Mouse (Mus musculus) CH12.LX (cell line): Measurements from ENCODE around the gene Nup62. TPM values are rescaled to one million over a fixed set of nuclear protein-coding genes. Genes with fewer than 3 reads are reported as not detected.

Experiments
- DNase-seq: peaks from one replicate; pipeline ENCODE4 v3.0.0-alpha.2; 2013; ENCODE audit errors: extremely low read depth
- H3K27ac ChIP-seq: 2 replicates; pipeline ENCODE4 v1.5.1; 2012; ENCODE audit warnings: low read depth, mild to moderate bottlenecking, control low read depth, moderate library complexity; ENCODE audit not compliant: insufficient read depth
- H3K27me3 ChIP-seq: replicated peaks from 2 replicates; pipeline ENCODE3; 2012; ENCODE audit warnings: inconsistent platforms
- H3K36me3 ChIP-seq, 2 experiments: replicated peaks in 1 of 2; 2 replicates each; pipeline versions ENCODE3 to v1.6.1; 2012; ENCODE audit warnings: inconsistent platforms in 1 of 2, low read length in 1 of 2, mild to moderate bottlenecking in 1 of 2, mixed read lengths in 1 of 2, moderate library complexity in 1 of 2; ENCODE audit not compliant: control insufficient read depth in 1 of 2, insufficient read depth in 1 of 2
- H3K4me1 ChIP-seq, 2 experiments: 2 replicates each; pipeline ENCODE4 v1.6.1; 2012; ENCODE audit warnings: inconsistent platforms in 1 of 2, moderate library complexity in 1 of 2; ENCODE audit not compliant: insufficient read depth in 2 of 2, control insufficient read depth in 1 of 2
- H3K4me2 ChIP-seq: 2 replicates; pipeline ENCODE4 v1.6.1; 2012; ENCODE audit warnings: low read depth, mild to moderate bottlenecking, control low read depth; ENCODE audit not compliant: poor library complexity, insufficient read depth, severe bottlenecking
- H3K4me3 ChIP-seq, 3 experiments: fragments of 150-350 bp in 1 of 3; sonication (generic) in 1 of 3; replicated peaks in 1 of 3; 2 replicates each; pipeline versions ENCODE3 to v1.5.1; 2011 to 2012; ENCODE audit warnings: low read depth in 2 of 3, low read length in 2 of 3, mild to moderate bottlenecking in 2 of 3, moderate library complexity in 2 of 3, control low read depth in 1 of 3, improper control_type of control experiment in 1 of 3, inconsistent platforms in 1 of 3, mixed read lengths in 1 of 3; ENCODE audit not compliant: poor library complexity in 1 of 3
- H3K79me2 ChIP-seq: replicated peaks from 2 replicates; pipeline ENCODE4 v1.6.1; 2012; ENCODE audit warnings: mild to moderate bottlenecking, moderate library complexity; ENCODE audit not compliant: control insufficient read depth, poor library complexity, insufficient read depth, severe bottlenecking; ENCODE audit errors: extremely low read depth
- H3K9ac ChIP-seq: 2 replicates; pipeline ENCODE4 v1.6.1; 2012; ENCODE audit warnings: low read depth, mild to moderate bottlenecking, control low read depth, moderate library complexity; ENCODE audit not compliant: insufficient read depth
- H3K9me3 ChIP-seq: replicated peaks from 2 replicates; pipeline ENCODE3; 2012; ENCODE audit warnings: low read length, inconsistent platforms, mixed read lengths
- BHLHE40 ChIP-seq: IDR thresholded peaks from 2 replicates; pipeline ENCODE4 v1.6.1; 2011; ENCODE audit warnings: mild to moderate bottlenecking, low read depth, low read length, improper control_type of control experiment
- CTCF ChIP-seq, 2 experiments: IDR thresholded peaks in 1 of 2; conservative IDR thresholded peaks in 1 of 2; 2 replicates each; pipeline ENCODE4 v1.5.1; 2011 to 2012; ENCODE audit warnings: low read depth in 2 of 2, low read length in 2 of 2, improper control_type of control experiment in 1 of 2, inconsistent platforms in 1 of 2, mild to moderate bottlenecking in 1 of 2, moderate library complexity in 1 of 2
- E2F4 ChIP-seq: IDR thresholded peaks from 2 replicates; pipeline ENCODE4 v1.6.1; 2011; ENCODE audit warnings: low read depth, low read length, improper control_type of control experiment; ENCODE audit not compliant: insufficient replicate concordance
- ELF1 ChIP-seq: IDR thresholded peaks from 2 replicates; pipeline ENCODE4 v1.6.1; 2014; ENCODE audit warnings: low read depth, mild to moderate bottlenecking, inconsistent platforms, low read length, improper control_type of control experiment
- ETS1 ChIP-seq: conservative IDR thresholded peaks from 2 replicates; pipeline ENCODE4 v1.6.1; 2012; ENCODE audit warnings: low read depth, mild to moderate bottlenecking, inconsistent platforms, low read length, improper control_type of control experiment, moderate library complexity
- GABPA ChIP-seq: IDR thresholded peaks from 2 replicates; pipeline ENCODE4 v1.6.1; 2012; ENCODE audit warnings: low read depth, low read length, improper control_type of control experiment, inconsistent platforms; ENCODE audit not compliant: insufficient replicate concordance
- HCFC1 ChIP-seq: IDR thresholded peaks from 2 replicates; pipeline ENCODE4 v1.6.1; 2012; ENCODE audit warnings: low read depth, mild to moderate bottlenecking, inconsistent platforms, low read length, improper control_type of control experiment
- IRF4 ChIP-seq: IDR thresholded peaks from 2 replicates; pipeline ENCODE4 v1.6.1; 2014; ENCODE audit warnings: low read depth, mild to moderate bottlenecking, inconsistent platforms, low read length, improper control_type of control experiment
- JUN ChIP-seq: IDR thresholded peaks from 2 replicates; pipeline ENCODE4 v1.6.1; 2011; ENCODE audit warnings: low read depth, mild to moderate bottlenecking, low read length, improper control_type of control experiment, moderate library complexity; ENCODE audit not compliant: insufficient read depth
- MAX ChIP-seq: IDR thresholded peaks from 2 replicates; pipeline ENCODE4 v1.6.1; 2011; ENCODE audit warnings: low read length, improper control_type of control experiment
- MAZ ChIP-seq: IDR thresholded peaks from 2 replicates; pipeline ENCODE4 v1.6.1; 2012; ENCODE audit warnings: low read depth, mild to moderate bottlenecking, inconsistent platforms, low read length, improper control_type of control experiment, moderate library complexity
- MYC ChIP-seq: IDR thresholded peaks from 2 replicates; pipeline ENCODE4 v1.6.1; 2011; ENCODE audit warnings: low read depth, mild to moderate bottlenecking, improper control_type of control experiment, low read length
- RAD21 ChIP-seq: IDR thresholded peaks from 2 replicates; pipeline ENCODE4 v1.6.1; 2011; ENCODE audit warnings: low read depth, mild to moderate bottlenecking, low read length, improper control_type of control experiment, moderate library complexity
- SMC3 ChIP-seq: IDR thresholded peaks from 2 replicates; pipeline ENCODE4 v1.6.1; 2011; ENCODE audit warnings: low read depth, low read length, improper control_type of control experiment
- TCF12 ChIP-seq: IDR thresholded peaks from 2 replicates; pipeline ENCODE4 v1.6.1; 2014; ENCODE audit warnings: low read depth, mild to moderate bottlenecking, inconsistent platforms, low read length, improper control_type of control experiment
- ZMIZ1 ChIP-seq: IDR thresholded peaks from 2 replicates; pipeline ENCODE4 v1.6.1; 2012; ENCODE audit warnings: low read depth, mild to moderate bottlenecking, inconsistent platforms, low read length, improper control_type of control experiment
- dilution Hi-C: fragments of 300-500 bp; cut with MboI; formaldehyde crosslinking; loops from 2 replicates; pipeline ENCODE4 v1.14.3; 2020; ENCODE audit warnings: low sequenced_read_pairs; ENCODE audit not compliant: extremely low pct_unique_long_range_greater_than_20kb, extremely low pct_ligation_motif_present
- in situ Hi-C: fragments of 300-500 bp; cut with MboI; formaldehyde crosslinking; loops from 3 replicates; pipeline ENCODE4 v1.14.3; 2019; ENCODE audit warnings: low sequenced_read_pairs, low pct_ligation_motif_present, low pct_unique_long_range_greater_than_20kb, mixed read lengths
- polyA plus RNA-seq: library from polyadenylated mRNA; unstranded; fragments of >175 nt; gene quantifications from 2 replicates; pipeline ENCODE4 v1.2.1, GENCODE M21; 2012; ENCODE audit warnings: low read depth; ENCODE audit not compliant: insufficient read length
- total RNA-seq, 2 experiments: library from RNA; depleted of rRNA; stranded (reverse); fragments of 300-350 nt in 1 of 2; fragments of >200 nt in 1 of 2; gene quantifications; 2 replicates each; pipeline ENCODE4 v1.2.3; 2012 to 2014

Gene Nup62
- total and polyA plus RNA-seq, 3 experiments, result 93.3 to 151 (median 101) TPM

- H3K4me1 ChIP-seq, result peaks cover 39 to 65% of the 10 kb centered on the region in 2 experiments
- dilution Hi-C loops (no loop called here), in situ Hi-C loops (no loop called here)
- H3K9me3 ChIP-seq, result no peaks in the 10 kb centered on the region
- no peak overlapping the region for H3K4me2 ChIP-seq
- no peak overlapping the region for H3K4me3 ChIP-seq
- peaks cover 6% of the 10 kb centered on the region for H3K27me3 ChIP-seq
- H3K79me2 ChIP-seq, result no peaks in the 10 kb centered on the region
- DNase-seq, result no peak
- H3K9ac ChIP-seq, result no peak overlapping the region
- TF ChIP-seq GABPA, result no peak
- TF ChIP-seq BHLHE40, result no peak
- TF ChIP-seq MYC, result no peak
- no peak for TF ChIP-seq E2F4
- no peak for TF ChIP-seq ETS1
- TF ChIP-seq RAD21, result no peak
- peaks cover 41 to 72% of the 10 kb centered on the region in 2 experiments for H3K36me3 ChIP-seq
- H3K27ac ChIP-seq, result no peak overlapping the region
Observed at GRCm38 (mm10) chr7:44863982-44864494, 48.1 kb downstream of the Nup62 start.

- no peak overlapping the region for H3K9ac ChIP-seq
- no peak overlapping the region for H3K4me2 ChIP-seq
- H3K9me3 ChIP-seq, result no peaks in the 10 kb centered on the region
- in situ Hi-C loops, result no loop called here
- peak; percentile 34; the same call in 1 of the 2 replicates for TF ChIP-seq TCF12
- TF ChIP-seq ETS1, result no peak
- TF ChIP-seq, all 38 proteins: peak for 1
- dilution Hi-C loops, result no loop called here
- H3K4me3 ChIP-seq, result no peak overlapping the region
- DNase-seq, result no peak
- peaks cover 41 to 65% of the 10 kb centered on the region in 2 experiments for H3K36me3 ChIP-seq
- peaks cover 11% of the 10 kb centered on the region for H3K27me3 ChIP-seq
- peaks cover 39 to 63% of the 10 kb centered on the region in 2 experiments for H3K4me1 ChIP-seq
- 0 out of 2 replicates have a peak overlapping the region, but pooled peaks have one; percentile 12 for H3K27ac ChIP-seq
- no peaks in the 10 kb centered on the region for H3K79me2 ChIP-seq
Observed at GRCm38 (mm10) chr7:44864595-44865542, 49.0 kb downstream of the Nup62 start.

DNA sequence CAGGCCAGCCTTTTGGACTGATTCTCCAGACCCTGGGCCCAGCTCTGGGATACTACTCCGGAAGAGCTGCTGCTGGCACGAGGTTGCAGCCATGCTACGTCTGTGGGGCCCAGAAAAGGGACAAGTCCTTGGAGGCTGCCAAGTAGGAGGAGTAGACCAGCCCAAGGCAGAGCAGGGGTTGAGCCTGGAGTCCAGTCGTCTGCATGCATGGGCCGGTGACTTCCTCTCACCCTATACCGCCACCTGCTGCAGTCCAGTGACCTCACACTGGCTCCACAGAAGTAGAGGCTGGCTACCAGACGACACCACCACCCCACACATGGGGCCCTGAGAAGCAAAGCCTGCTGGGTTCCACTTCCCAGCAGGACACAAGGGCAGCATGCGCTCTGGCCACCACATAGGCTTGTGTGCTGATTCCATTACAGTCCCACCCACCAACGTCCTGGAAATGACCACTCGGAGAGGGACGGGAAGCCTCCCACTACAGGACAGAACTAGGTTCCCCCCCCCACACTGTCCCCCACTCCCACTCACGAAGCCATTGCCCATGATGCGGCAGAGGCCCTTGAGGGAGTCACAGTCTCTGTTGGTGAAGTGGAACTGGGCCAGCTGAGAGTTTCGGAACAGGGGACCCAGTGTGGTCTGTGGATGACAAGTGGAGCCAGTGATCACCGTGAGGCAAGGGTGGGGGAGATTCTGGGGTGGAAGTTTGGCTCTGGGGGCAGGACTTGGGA, 50.6 kb downstream of the Nup62 start:
- Histone ChIP-seq H3K9me3 (no peaks in the 10 kb centered on the region), H3K4me1 (peaks cover 31 to 51% of the 10 kb centered on the region in 2 experiments), H3K27ac (no peak overlapping the region), H3K27me3 (peaks cover 21% of the 10 kb centered on the region)
- TF ChIP-seq GABPA (no peak), MAX (no peak), ZMIZ1 (no peak), IRF4 (no peak), RAD21 (peak; percentile 18), CTCF (conservative IDR thresholded peaks at IDR 0.05 in 1 of 2, IDR thresholded peaks at IDR 0.05 in 1 of 2; ENCODE audit: low read depth in 2 of 2, low read length in 2 of 2) (peak in 1 of 2 experiments; percentile 47; a peak in 2 of 4 replicates), ELF1 (0 out of 2 replicates have a peak, but pooled peaks have one; percentile 13), SMC3 (peak; percentile 20; the same call in 1 of the 2 replicates), MAZ (no peak), JUN (no peak), TCF12 (no peak), HCFC1 (no peak)
- TF ChIP-seq, all 38 proteins: peak for 4
- Histone ChIP-seq H3K4me3 (no peak overlapping the region), H3K36me3 (peaks cover 38 to 49% of the 10 kb centered on the region in 2 experiments), H3K9ac (no peak overlapping the region), H3K79me2 (no peaks in the 10 kb centered on the region), H3K4me2 (no peak overlapping the region)
- DNase-seq, result no peak
- dilution Hi-C loops, result no loop called here
- in situ Hi-C loops, result no loop called here
